Mouse (Mus musculus): ENCODE results near the gene Iqsec1. TPM values are rescaled to one million over a fixed set of nuclear protein-coding genes. Genes with fewer than 3 reads are reported as not detected.

The Iqsec1 gene
- polyA plus RNA-seq, 1 experiment from 2014 or later, result 30.1 TPM

GRCm38 (mm10) chr6:90839972-90840371 lies 148.5 kb downstream of the Iqsec1 start:
- no peak overlapping the region for H3K4me2 ChIP-seq (replicated peaks)
- no peak overlapping the region for H3K9ac ChIP-seq
- H3K9me3 ChIP-seq (ENCODE audit: control insufficient read depth, low read length), result no peaks in the 10 kb centered on the region
- H3K27ac ChIP-seq, result no peak overlapping the region
- 94% methylated on average over 2 of the region's 2 CpGs for WGBS
- H3K4me3 ChIP-seq (replicated peaks; ENCODE audit: low read length), result no peak overlapping the region
- no peaks in the 10 kb centered on the region for H3K27me3 ChIP-seq (ENCODE audit: control insufficient read depth, insufficient read depth, low read length)
- no peak for DNase-seq (ENCODE audit: low spot score)
- H3K36me3 ChIP-seq (replicated peaks; ENCODE audit: control insufficient read depth, insufficient read depth), result no peaks in the 10 kb centered on the region
- no peaks in the 10 kb centered on the region for H3K4me1 ChIP-seq (replicated peaks; ENCODE audit: control insufficient read depth, insufficient read depth, low read length)
- ATAC-seq (ENCODE audit: low FRiP score), result no peak

- Histone ChIP-seq H3K4me1 (replicated peaks; ENCODE audit: control insufficient read depth, insufficient read depth, low read length) (no peaks in the 10 kb centered on the region), H3K4me3 (replicated peaks; ENCODE audit: low read length) (no peak overlapping the region), H3K9ac (no peak overlapping the region), H3K9me3 (ENCODE audit: control insufficient read depth, low read length) (no peaks in the 10 kb centered on the region), H3K36me3 (replicated peaks; ENCODE audit: control insufficient read depth, insufficient read depth) (no peaks in the 10 kb centered on the region), H3K27ac (no peak overlapping the region), H3K27me3 (ENCODE audit: control insufficient read depth, insufficient read depth, low read length) (no peaks in the 10 kb centered on the region), H3K4me2 (replicated peaks) (no peak overlapping the region)
- DNase-seq (ENCODE audit: low spot score) (no peak), ATAC-seq (ENCODE audit: low FRiP score) (no peak)
- 71% methylated on average over 2 of the region's 2 CpGs for WGBS
These were observed 151.7 kb downstream of the Iqsec1 start for GRCm38 (mm10) chr6:90836749-90837148.

GRCm38 (mm10) chr6:90829536-90829935 lies 158.9 kb downstream of the Iqsec1 start:
- no peak overlapping the region for H3K4me3 ChIP-seq (replicated peaks; ENCODE audit: low read length)
- no peak overlapping the region for H3K4me2 ChIP-seq (replicated peaks)
- no peaks in the 10 kb centered on the region for H3K4me1 ChIP-seq (replicated peaks; ENCODE audit: control insufficient read depth, insufficient read depth, low read length)
- WGBS, result 88% methylated on average over 6 of the region's 6 CpGs
- no peaks in the 10 kb centered on the region for H3K9me3 ChIP-seq (ENCODE audit: control insufficient read depth, low read length)
- ATAC-seq (ENCODE audit: low FRiP score) (no peak), DNase-seq (ENCODE audit: low spot score) (no peak)
- no peaks in the 10 kb centered on the region for H3K36me3 ChIP-seq (replicated peaks; ENCODE audit: control insufficient read depth, insufficient read depth)
- H3K9ac ChIP-seq, result no peak overlapping the region
- H3K27me3 ChIP-seq (ENCODE audit: control insufficient read depth, insufficient read depth, low read length), result no peaks in the 10 kb centered on the region
- no peak overlapping the region for H3K27ac ChIP-seq

- WGBS, result 75% methylated on average over 2 of the region's 2 CpGs
- Histone ChIP-seq H3K27me3 (ENCODE audit: control insufficient read depth, insufficient read depth, low read length) (no peaks in the 10 kb centered on the region), H3K9me3 (ENCODE audit: control insufficient read depth, low read length) (no peaks in the 10 kb centered on the region), H3K36me3 (replicated peaks; ENCODE audit: control insufficient read depth, insufficient read depth) (no peaks in the 10 kb centered on the region), H3K4me1 (replicated peaks; ENCODE audit: control insufficient read depth, insufficient read depth, low read length) (peaks cover 8% of the 10 kb centered on the region), H3K9ac (no peak overlapping the region), H3K4me2 (replicated peaks) (no peak overlapping the region), H3K27ac (no peak overlapping the region), H3K4me3 (replicated peaks; ENCODE audit: low read length) (no peak overlapping the region)
- DNase-seq (ENCODE audit: low spot score) (no peak), ATAC-seq (ENCODE audit: low FRiP score) (no peak)
These were observed 163.4 kb downstream of the Iqsec1 start for GRCm38 (mm10) chr6:90825063-90825462.

GRCm38 (mm10) chr6:90823322-90823721 lies 165.2 kb downstream of the Iqsec1 start:
- Histone ChIP-seq H3K9ac (no peak overlapping the region), H3K27me3 (ENCODE audit: control insufficient read depth, insufficient read depth, low read length) (no peaks in the 10 kb centered on the region), H3K36me3 (replicated peaks; ENCODE audit: control insufficient read depth, insufficient read depth) (no peaks in the 10 kb centered on the region), H3K9me3 (ENCODE audit: control insufficient read depth, low read length) (no peaks in the 10 kb centered on the region), H3K4me3 (replicated peaks; ENCODE audit: low read length) (no peak overlapping the region), H3K27ac (peak overlapping the region; percentile 26; the same call in 1 of the 2 replicates), H3K4me1 (replicated peaks; ENCODE audit: control insufficient read depth, insufficient read depth, low read length) (peaks cover 8% of the 10 kb centered on the region), H3K4me2 (replicated peaks) (no peak overlapping the region)
- ATAC-seq (ENCODE audit: low FRiP score) (peak; percentile 32; the same call in 1 of the 2 replicates), DNase-seq (ENCODE audit: low spot score) (peak; percentile 46)
- 15% methylated on average over 4 of the region's 4 CpGs for WGBS

GRCm38 (mm10) chr6:90821916-90822602 lies 166.4 kb downstream of the Iqsec1 start:
- Histone ChIP-seq H3K4me1 (replicated peaks; ENCODE audit: control insufficient read depth, insufficient read depth, low read length) (peaks cover 8% of the 10 kb centered on the region), H3K9me3 (ENCODE audit: control insufficient read depth, low read length) (no peaks in the 10 kb centered on the region), H3K27ac (no peak overlapping the region), H3K36me3 (replicated peaks; ENCODE audit: control insufficient read depth, insufficient read depth) (no peaks in the 10 kb centered on the region), H3K4me2 (replicated peaks) (no peak overlapping the region), H3K9ac (no peak overlapping the region), H3K27me3 (ENCODE audit: control insufficient read depth, insufficient read depth, low read length) (no peaks in the 10 kb centered on the region), H3K4me3 (replicated peaks; ENCODE audit: low read length) (no peak overlapping the region)
- 15% methylated on average over 4 of the region's 4 CpGs for WGBS
- DNase-seq (ENCODE audit: low spot score) (no peak), ATAC-seq (ENCODE audit: low FRiP score) (no peak)

- 55% methylated on average over 2 of the region's 2 CpGs for WGBS
- Histone ChIP-seq H3K9me3 (ENCODE audit: control insufficient read depth, low read length) (no peaks in the 10 kb centered on the region), H3K4me2 (replicated peaks) (no peak overlapping the region), H3K27me3 (ENCODE audit: control insufficient read depth, insufficient read depth, low read length) (no peaks in the 10 kb centered on the region), H3K9ac (no peak overlapping the region), H3K27ac (no peak overlapping the region), H3K4me3 (replicated peaks; ENCODE audit: low read length) (no peak overlapping the region), H3K4me1 (replicated peaks; ENCODE audit: control insufficient read depth, insufficient read depth, low read length) (peaks cover 8% of the 10 kb centered on the region), H3K36me3 (replicated peaks; ENCODE audit: control insufficient read depth, insufficient read depth) (no peaks in the 10 kb centered on the region)
- ATAC-seq (ENCODE audit: low FRiP score) (peak; percentile 12; the same call in 1 of the 2 replicates), DNase-seq (ENCODE audit: low spot score) (no peak)
These were observed 168.6 kb downstream of the Iqsec1 start for GRCm38 (mm10) chr6:90819880-90820279.

GRCm38 (mm10) chr6:90818956-90819355 lies 169.5 kb downstream of the Iqsec1 start:
- WGBS, result 0% methylated on average over 1 of the region's 4 CpGs

GRCm38 (mm10) chr6:90816551-90816950 lies 171.9 kb downstream of the Iqsec1 start:
- H3K9me3 ChIP-seq (ENCODE audit: control insufficient read depth, low read length), result no peaks in the 10 kb centered on the region
- no peak overlapping the region for H3K4me2 ChIP-seq (replicated peaks)
- no peak overlapping the region for H3K9ac ChIP-seq
- no peak overlapping the region for H3K27ac ChIP-seq
- H3K36me3 ChIP-seq (replicated peaks; ENCODE audit: control insufficient read depth, insufficient read depth), result no peaks in the 10 kb centered on the region
- H3K4me3 ChIP-seq (replicated peaks; ENCODE audit: low read length), result no peak overlapping the region
- DNase-seq (ENCODE audit: low spot score), result no peak
- no peak for ATAC-seq (ENCODE audit: low FRiP score)
- 78% methylated on average over 3 of the region's 3 CpGs for WGBS
- no peaks in the 10 kb centered on the region for H3K4me1 ChIP-seq (replicated peaks; ENCODE audit: control insufficient read depth, insufficient read depth, low read length)
- no peaks in the 10 kb centered on the region for H3K27me3 ChIP-seq (ENCODE audit: control insufficient read depth, insufficient read depth, low read length)

More at GRCm38 (mm10) chr6:90818956-90819355, 169.5 kb downstream of the Iqsec1 start:
- H3K36me3 ChIP-seq (replicated peaks; ENCODE audit: control insufficient read depth, insufficient read depth), result no peaks in the 10 kb centered on the region
- no peaks in the 10 kb centered on the region for H3K27me3 ChIP-seq (ENCODE audit: control insufficient read depth, insufficient read depth, low read length)
- no peak overlapping the region for H3K9ac ChIP-seq
- H3K4me3 ChIP-seq (replicated peaks; ENCODE audit: low read length), result no peak overlapping the region
- H3K4me2 ChIP-seq (replicated peaks), result no peak overlapping the region
- no peak overlapping the region for H3K27ac ChIP-seq
- peaks cover 8% of the 10 kb centered on the region for H3K4me1 ChIP-seq (replicated peaks; ENCODE audit: control insufficient read depth, insufficient read depth, low read length)
- H3K9me3 ChIP-seq (ENCODE audit: control insufficient read depth, low read length), result no peaks in the 10 kb centered on the region
- DNase-seq (ENCODE audit: low spot score) (peak; percentile 86), ATAC-seq (ENCODE audit: low FRiP score) (no peak)
